Mouse (Mus musculus) c-Kit-negative CD71-positive TER-119-positive erythroid progenitor cells, embryonic 14.5 days (primary cell): ENCODE data around the gene Garem2.

Experiments used
- DNase-seq: peaks from one replicate; pipeline ENCODE4 v3.0.0-alpha.2; 2013; ENCODE audit warnings: low read depth, low spot score

Garem2 gene

DNA sequence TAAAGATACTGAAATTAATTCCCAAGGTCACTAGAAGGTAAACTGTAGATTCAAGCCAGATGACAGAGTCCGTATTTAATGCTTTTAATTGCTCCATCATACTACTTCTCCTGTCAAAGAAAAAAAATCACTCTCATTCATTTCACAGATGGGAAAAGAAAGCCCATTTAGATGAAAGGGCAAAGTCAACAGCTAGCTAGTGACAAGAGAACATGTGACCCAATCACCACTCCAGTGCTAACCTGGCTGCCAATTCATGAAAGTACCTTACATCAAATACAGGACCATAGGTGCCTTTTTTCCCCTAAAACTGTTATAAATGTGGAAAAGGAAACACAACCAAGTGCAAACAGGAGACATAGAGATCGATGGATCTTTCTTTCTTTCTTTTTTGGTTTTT, 48.3 kb downstream of the Garem2 start:
- no peak for DNase-seq

DNA sequence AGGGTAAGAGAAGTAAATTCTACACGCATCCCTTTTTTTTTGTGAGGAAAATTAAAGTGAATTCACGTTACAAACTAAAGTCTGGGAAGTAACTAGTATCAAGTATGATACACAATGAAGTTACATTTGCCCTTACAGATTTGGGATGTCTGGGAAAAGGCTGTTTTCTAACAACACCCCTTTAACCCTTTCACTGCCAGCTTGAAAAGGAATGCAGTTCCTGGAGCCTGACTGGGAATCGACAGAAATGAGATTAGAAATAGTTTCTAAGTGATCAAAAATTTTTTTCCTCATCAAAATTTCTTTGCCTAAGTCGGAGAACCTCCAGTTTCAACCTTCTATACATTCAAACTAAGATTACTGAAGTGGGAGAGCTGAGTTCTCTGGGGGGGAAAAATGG, 49.1 kb downstream of the Garem2 start:
- DNase-seq, result peak; percentile 29

DNA sequence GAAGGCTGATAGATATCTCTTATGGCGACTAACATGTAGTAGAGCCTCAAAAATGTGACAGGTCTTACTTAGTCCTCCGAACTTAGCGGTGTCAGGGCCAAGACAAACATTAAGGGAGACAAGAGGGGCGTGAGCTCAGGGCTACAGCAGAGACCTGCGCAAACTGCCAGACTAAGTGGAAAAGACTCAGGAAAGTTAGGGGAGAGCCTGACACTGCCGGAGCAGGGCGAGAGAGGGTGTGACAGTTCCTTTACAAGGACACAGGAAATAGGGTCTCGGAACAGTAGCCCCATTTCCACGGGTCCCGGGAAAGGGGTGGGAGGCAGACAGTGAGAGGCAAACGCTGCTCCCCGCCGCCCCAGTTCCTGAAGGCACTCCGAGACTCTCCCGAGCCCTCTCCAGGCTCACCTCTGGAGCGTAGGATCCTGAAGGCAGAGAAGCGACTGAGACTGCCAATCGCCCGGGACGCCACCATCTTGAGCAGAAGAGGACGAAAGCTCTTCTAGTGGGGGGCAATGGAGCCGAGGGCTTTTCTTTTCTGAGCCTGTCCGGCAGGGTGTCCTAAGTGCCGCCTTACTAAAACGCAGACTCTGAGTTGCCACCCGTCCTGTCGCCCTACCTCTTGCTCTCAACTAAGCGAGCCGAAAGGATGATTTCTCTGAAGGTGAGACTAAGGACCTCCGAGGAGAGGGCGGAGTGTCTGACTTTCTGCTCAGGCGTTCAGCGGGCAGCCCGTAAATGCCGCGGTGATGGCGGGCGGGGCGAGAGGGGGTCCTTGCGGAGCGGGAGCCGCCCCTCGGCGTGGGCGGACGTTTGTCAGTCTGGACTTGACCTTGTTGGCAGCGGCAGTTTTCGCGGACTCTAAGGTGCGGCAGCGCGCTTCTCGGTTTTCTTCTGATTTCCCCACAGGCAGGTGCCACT, 49.8 kb downstream of the Garem2 start, which contains the start of the genes Hadha and Hadhb:
TSS of gene Hadha (minus strand) at position 689 of the 921 bp plus-strand sequence.
TSS of gene Hadhb (plus strand) at position 775 of the 921 bp plus-strand sequence.
- peak; percentile 85 for DNase-seq

DNA sequence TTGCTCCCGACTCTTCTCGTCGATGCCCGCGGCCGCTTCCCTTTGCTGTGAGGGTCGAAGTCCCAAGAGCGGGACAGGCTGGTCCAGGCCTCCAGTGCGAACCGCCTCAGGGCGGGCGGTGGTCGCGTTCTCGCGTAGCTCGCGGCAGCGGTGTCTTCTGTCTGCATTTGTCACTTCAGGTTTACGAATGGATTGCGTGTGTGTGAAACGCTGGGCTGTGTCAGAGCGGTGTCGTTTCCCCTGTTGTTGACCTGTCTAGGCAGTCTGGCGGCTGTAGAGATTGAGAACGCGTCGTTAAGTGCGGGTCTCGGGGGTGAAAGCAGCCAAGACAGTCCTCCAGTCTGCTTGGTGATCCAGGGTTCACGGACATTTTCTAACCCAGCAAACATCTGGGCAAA, 50.4 kb downstream of the Garem2 start:
- peak; percentile 24 for DNase-seq

DNA sequence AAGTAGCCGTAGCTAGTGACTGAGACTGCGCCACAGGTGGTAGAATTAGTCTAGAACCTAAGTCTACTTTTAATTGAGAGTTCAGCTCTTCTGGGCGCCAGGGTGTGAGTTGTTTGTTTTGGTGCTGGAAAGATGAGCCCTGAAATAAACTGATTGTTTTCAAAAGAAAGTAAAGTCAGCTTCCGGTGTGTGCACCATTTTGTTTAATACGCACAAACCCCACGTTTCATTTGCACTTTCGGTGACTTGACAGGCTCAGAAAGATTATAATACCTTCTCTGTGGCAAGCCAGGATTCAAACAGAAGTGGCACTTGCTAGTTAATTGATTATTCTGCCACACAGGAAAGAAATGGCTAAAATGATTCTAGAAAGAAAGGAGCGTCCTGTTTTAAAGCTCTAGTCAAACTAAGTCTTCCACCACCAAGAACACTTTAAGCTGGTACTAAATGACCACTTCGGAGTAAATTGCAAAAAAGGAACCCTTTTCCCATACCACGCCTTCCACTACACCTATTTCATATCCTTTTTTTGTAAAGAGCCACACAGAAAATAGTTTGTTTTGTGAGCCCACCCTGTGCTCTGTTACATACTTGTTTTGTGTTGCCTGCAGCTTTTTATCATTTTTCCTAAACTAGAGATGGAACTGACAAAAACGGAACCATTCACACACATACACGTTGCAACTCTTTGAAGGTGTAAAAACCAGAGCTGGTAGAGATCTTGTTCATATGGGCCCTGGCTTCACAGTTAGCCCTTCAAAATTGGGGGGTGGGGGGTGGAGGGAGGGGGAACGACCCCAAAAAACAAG, 51.1 kb downstream of the Garem2 start:
- DNase-seq, result peak; percentile 16

DNA sequence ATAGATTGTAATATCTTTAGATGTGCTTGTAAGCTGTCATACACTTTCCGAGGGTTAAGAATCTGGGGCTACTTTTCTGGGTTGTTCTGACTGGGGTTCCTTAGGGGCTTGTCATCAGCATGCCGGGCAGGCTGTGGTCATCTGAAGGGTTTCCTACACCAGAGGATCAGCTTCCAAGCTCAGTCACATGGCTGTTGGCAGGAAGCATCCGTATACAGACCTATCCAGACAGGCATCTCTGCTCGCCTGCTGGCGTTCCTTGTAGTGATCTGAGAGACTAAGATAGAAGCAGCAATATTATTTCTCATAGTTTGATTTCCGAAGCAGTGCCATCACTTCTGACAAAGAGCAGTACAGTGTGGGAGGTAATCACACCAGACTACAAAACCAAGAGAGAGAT, 54.6 kb downstream of the Garem2 start:
- DNase-seq, result no peak

DNA sequence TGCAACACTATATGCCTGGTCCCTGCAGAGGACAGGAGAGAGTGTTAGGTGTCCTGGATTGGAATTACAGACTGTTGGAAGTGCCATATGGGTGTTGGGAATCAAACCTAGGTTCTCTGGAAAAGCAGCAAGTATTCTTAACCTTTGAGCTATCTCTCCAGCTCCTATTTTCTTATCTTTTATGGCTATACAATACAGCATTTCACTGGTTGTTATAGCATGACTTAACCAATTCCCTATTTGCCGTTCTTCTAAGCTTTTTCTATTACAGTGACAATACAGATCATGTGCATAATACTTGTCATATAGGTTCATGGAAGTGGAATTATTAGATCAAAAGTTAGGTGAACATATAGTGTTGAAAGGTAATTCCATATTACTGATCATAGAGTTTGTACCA, 56.9 kb downstream of the Garem2 start:
- no peak for DNase-seq

DNA sequence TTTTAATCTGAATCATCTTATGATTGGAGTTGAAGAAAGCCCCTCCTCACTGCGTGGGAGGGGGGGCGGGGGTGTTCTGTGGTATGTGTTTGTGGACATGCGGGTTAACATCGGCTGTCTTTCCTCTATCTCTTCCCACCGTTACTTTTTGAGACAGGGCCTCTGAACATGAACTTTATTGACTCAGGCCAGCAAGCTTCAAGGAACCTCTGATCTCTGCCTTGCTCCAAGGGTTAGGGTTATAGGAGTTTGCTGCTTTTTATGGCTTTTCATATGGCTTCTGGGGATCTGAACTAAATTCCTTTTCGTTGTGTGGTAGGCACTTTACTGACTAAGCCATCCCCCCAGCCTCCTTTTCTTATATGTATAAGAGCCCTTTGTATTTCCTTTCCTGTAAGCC, 57.4 kb downstream of the Garem2 start:
- DNase-seq, result no peak

DNA sequence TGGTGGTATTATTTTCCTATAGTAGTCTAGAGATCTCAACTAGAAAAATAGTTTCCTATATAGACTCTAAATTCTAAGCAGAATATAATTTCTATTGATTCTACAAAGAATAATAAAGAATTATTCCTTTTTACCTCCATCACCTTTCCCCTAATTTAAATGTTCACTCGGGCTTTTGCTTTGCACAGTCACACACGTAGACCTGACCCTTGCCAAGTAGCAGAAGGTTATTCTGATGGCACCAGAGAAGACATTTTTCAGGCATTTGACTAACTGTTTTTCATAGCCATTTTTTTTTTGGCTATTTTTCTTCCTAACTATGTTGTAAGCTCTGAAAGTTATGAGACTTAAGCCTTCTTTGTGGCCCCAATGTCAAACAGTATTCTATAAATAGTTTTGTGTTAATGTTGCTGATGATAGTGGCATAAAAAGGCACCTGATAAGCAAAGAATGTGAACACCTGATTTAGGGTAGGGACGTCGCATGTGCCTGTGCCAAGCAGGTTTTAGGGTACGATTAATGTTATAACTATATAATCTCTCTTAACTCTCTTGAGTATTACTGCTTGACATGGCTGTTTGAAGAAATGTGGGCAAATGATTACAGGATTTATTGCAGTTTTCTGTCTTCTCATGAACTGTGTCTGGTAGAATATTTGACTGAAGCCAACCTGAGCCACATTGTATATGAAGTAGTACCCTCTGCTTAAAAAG, 60.4 kb downstream of the Garem2 start:
- no peak for DNase-seq
